Mouse (Mus musculus): ENCODE measurements around the gene Palmd.

Gene Palmd

DNA sequence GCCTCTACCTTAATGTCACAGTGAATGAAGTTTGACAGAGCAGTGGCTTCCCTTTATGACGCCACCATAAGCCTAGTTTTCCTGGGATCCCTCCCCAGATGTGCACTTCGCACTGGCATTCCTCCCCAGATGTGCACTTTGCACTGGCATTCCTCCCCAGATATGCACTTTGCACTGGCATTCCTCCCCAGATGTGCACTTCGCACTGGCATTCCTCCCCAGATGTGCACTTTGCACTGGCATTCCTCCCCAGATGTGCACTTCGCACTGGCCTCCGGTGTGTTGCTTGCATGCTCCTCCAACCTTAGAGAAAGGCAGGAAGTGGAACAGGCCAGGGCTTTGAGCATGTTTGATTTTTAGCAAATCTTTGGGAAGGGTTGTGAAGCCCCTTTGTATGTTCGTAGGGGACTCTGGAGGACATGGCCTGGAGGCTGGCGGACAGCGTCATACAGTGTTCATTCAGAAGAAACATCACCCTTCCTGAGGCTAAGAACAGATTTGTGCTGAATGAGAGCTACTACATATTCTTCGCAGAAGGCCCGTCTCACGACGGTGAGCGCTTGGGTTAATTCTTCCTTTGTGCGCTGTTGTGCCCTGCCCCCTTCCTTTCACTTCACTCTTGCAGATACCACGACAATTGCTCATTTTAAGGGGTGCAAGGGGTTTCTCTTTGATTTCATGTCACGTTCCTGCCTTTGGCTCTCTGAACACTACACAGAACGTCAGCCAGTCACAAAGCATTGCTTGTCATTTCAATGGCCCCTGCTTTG is 77.2 kb downstream of the Palmd start:
- DNase-seq, result no peak

- no peak for DNase-seq
These were observed 78.2 kb downstream of the Palmd start for GRCm38 (mm10) chr3:116890576-116890975.

- DNase-seq, result no peak
These were observed 79.4 kb downstream of the Palmd start for GRCm38 (mm10) chr3:116889358-116889757.

GRCm38 (mm10) chr3:116884941-116885340 is 83.8 kb downstream of the Palmd start:
- no peak for DNase-seq

DNA sequence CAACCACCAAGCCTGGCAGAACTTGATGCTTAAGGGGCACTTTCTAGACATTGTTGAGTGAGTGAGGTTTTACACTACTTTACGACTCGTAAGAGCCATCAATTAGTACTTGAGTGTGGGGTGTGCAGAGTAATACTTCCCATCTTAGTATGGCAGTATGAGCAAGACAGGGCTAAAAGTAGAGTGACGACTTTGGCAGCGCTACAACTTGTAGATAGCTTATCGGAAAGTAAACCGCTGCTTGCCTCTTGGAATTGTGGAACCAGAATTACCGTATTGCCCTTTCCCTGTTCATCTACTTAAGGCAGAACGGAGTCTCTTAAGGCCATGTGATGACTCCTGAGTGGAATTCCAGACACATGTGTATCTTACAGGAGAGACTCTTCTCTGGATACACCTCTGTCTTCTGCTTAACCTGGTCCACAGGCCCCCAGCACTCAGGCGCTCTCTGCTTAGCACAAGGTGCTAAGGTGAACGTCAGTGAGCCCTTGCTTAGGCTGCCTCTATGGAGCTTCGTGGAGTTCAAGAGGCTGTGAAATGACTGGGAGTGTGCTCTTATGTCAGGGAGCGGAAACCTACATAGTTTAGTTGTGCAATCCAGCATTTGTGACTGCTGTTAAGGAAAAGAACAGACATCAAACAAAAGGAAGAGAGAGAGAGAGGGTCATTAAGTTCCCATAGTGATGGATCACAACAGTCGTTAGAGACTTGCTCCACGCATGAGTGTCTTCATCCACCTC is 86.4 kb downstream of the Palmd start:
- no peak for DNase-seq

GRCm38 (mm10) chr3:116870372-116870771 is 98.4 kb downstream of the Palmd start:
- no peak for DNase-seq

Measured in cerebellum, postnatal 10 days (tissue).